Mouse (Mus musculus) heart, embryonic 12.5 days (tissue): ENCODE measurements around the gene Selenow. TPM values are rescaled to one million over a fixed set of nuclear protein-coding genes. Genes with fewer than 3 reads are reported as not detected.

Source experiments
- ATAC-seq: fragments of 200-750 bp; cut with Nextera tagmentation; 2 replicates; pipeline ENCODE4 v1.8.0; 2017; ENCODE audit warnings: moderate TSS enrichment, moderate library complexity; ENCODE audit not compliant: insufficient number of reproducible peaks, low FRiP score
- H3K27ac ChIP-seq: fragments of 300-500 bp; sonication (generic); 2 replicates; pipeline ENCODE4 v1.5.1; 2016; ENCODE audit warnings: mild to moderate bottlenecking, moderate library complexity; ENCODE audit not compliant: poor library complexity, severe bottlenecking
- H3K27me3 ChIP-seq: fragments of 300-500 bp; sonication (generic); replicated peaks from 2 replicates; pipeline ENCODE4 v1.6.1; 2016; ENCODE audit warnings: mild to moderate bottlenecking, moderate library complexity
- H3K36me3 ChIP-seq: fragments of 300-500 bp; sonication (generic); 2 replicates; pipeline ENCODE4 v1.6.1; 2016; ENCODE audit warnings: mild to moderate bottlenecking, moderate library complexity
- H3K4me1 ChIP-seq: fragments of 300-500 bp; sonication (generic); replicated peaks from 2 replicates; pipeline ENCODE4 v1.6.1; 2016; ENCODE audit warnings: mild to moderate bottlenecking
- H3K4me2 ChIP-seq: fragments of 300-500 bp; sonication (generic); 2 replicates; pipeline ENCODE4 v1.6.1; 2016; ENCODE audit warnings: mild to moderate bottlenecking, moderate library complexity
- H3K4me3 ChIP-seq: fragments of 300-500 bp; sonication (generic); 2 replicates; pipeline ENCODE4 v1.5.1; 2016; ENCODE audit warnings: mild to moderate bottlenecking
- H3K9ac ChIP-seq: fragments of 300-500 bp; sonication (generic); 2 replicates; pipeline ENCODE4 v1.6.1; 2016; ENCODE audit warnings: mild to moderate bottlenecking, moderate library complexity
- H3K9me3 ChIP-seq: fragments of 300-500 bp; sonication (generic); replicated peaks from 2 replicates; pipeline ENCODE4 v1.6.1; 2016; ENCODE audit warnings: mild to moderate bottlenecking, moderate library complexity
- WGBS: fragments of 180-500 bp; shearing (Covaris S2); methylation state at CpG from one replicate; pipeline ENCODE4 v1.1.7; 2016; 5-methylcytosine and 5-hydroxymethylcytosine counted together
- polyA plus RNA-seq: library from polyadenylated mRNA; unstranded; fragments of >200 nt; fragmentation: Nextera tagmentation; extraction: Ambion mirVana; gene quantifications from 2 replicates; pipeline ENCODE4 v1.2.1, GENCODE M21; 2016

The Selenow gene
- polyA plus RNA-seq, 1 experiment from 2014 or later: 790 TPM

GRCm38 (mm10) chr7:15945721-15946536, 23.7 kb upstream of the Selenow start, which contains the start of gene Nop53:
Gene Nop53, minus strand, starts transcription at chr7:15946074.
- WGBS: 2% methylated on average over 59 of the region's 59 CpGs
- Histone ChIP-seq H3K9ac (peak within 1 kb of the TSS; percentile 75), H3K36me3 (peaks cover 42% of the 10 kb centered on the region), H3K4me3 (peak within 1 kb of the TSS; percentile 64), H3K4me1 (peaks cover 24% of the 10 kb centered on the region), H3K27me3 (no peaks in the 10 kb centered on the region), H3K9me3 (no peaks in the 10 kb centered on the region), H3K27ac (peak within 1 kb of the TSS; percentile 92), H3K4me2 (peak within 1 kb of the TSS; percentile 86)
- peak; percentile 89 for ATAC-seq

- no peak for ATAC-seq
- Histone ChIP-seq H3K4me3 (peak overlapping the region; percentile 64), H3K27me3 (no peaks in the 10 kb centered on the region), H3K27ac (no peak overlapping the region; the same call in 1 of the 2 replicates), H3K4me1 (peaks cover 24% of the 10 kb centered on the region), H3K9ac (peak overlapping the region; percentile 75), H3K4me2 (peak overlapping the region; percentile 86), H3K36me3 (peaks cover 44% of the 10 kb centered on the region), H3K9me3 (no peaks in the 10 kb centered on the region)
- 5% methylated on average over 8 of the region's 8 CpGs for WGBS
Measured at GRCm38 (mm10) chr7:15945211-15945610, 23.0 kb upstream of the Selenow start.

- H3K4me1 ChIP-seq: peaks cover 24% of the 10 kb centered on the region
- H3K9me3 ChIP-seq: no peaks in the 10 kb centered on the region
- no peak overlapping the region; the same call in 1 of the 2 replicates for H3K4me3 ChIP-seq
- ATAC-seq: no peak
- H3K9ac ChIP-seq: no peak overlapping the region
- WGBS: 79% methylated on average over 1 of the region's 1 CpGs
- H3K27ac ChIP-seq: no peak overlapping the region
- no peak overlapping the region for H3K4me2 ChIP-seq
- peaks cover 52% of the 10 kb centered on the region for H3K36me3 ChIP-seq
- no peaks in the 10 kb centered on the region for H3K27me3 ChIP-seq
Measured at GRCm38 (mm10) chr7:15944311-15944710, 22.1 kb upstream of the Selenow start.

- no peak overlapping the region for H3K4me2 ChIP-seq
- no peak overlapping the region for H3K4me3 ChIP-seq
- no peak for ATAC-seq
- peaks cover 4% of the 10 kb centered on the region; the same call in 1 of the 2 replicates for H3K9me3 ChIP-seq
- no peak overlapping the region for H3K27ac ChIP-seq
- WGBS: 86% methylated on average over 3 of the region's 3 CpGs
- H3K36me3 ChIP-seq: peaks cover 78% of the 10 kb centered on the region
- H3K4me1 ChIP-seq: peaks cover 7% of the 10 kb centered on the region; the same call in 1 of the 2 replicates
- no peaks in the 10 kb centered on the region for H3K27me3 ChIP-seq
- no peak overlapping the region for H3K9ac ChIP-seq
Measured at GRCm38 (mm10) chr7:15938621-15939020, 16.4 kb upstream of the Selenow start.

GRCm38 (mm10) chr7:15937491-15937890, 15.3 kb upstream of the Selenow start:
- Histone ChIP-seq H3K9me3 (peaks cover 4% of the 10 kb centered on the region; the same call in 1 of the 2 replicates), H3K4me2 (no peak overlapping the region), H3K4me3 (no peak overlapping the region), H3K27me3 (no peaks in the 10 kb centered on the region), H3K36me3 (peaks cover 67% of the 10 kb centered on the region), H3K9ac (no peak overlapping the region), H3K4me1 (peaks cover 11% of the 10 kb centered on the region; the same call in 1 of the 2 replicates), H3K27ac (no peak overlapping the region)
- WGBS: 83% methylated on average over 5 of the region's 5 CpGs
- no peak for ATAC-seq

GRCm38 (mm10) chr7:15933437-15934359, 11.5 kb upstream of the Selenow start:
- peaks cover 29% of the 10 kb centered on the region for H3K36me3 ChIP-seq
- peak overlapping the region; percentile 4; the same call in 1 of the 2 replicates for H3K9ac ChIP-seq
- H3K9me3 ChIP-seq: peaks cover 6% of the 10 kb centered on the region
- peak overlapping the region; percentile 59; the same call in 1 of the 2 replicates for H3K27ac ChIP-seq
- WGBS: 52% methylated on average over 16 of the region's 16 CpGs
- H3K4me2 ChIP-seq: no peak overlapping the region
- no peaks in the 10 kb centered on the region for H3K27me3 ChIP-seq
- H3K4me3 ChIP-seq: no peak overlapping the region
- H3K4me1 ChIP-seq: peaks cover 16% of the 10 kb centered on the region
- ATAC-seq: peak; percentile 35; the same call in 1 of the 2 replicates

GRCm38 (mm10) chr7:15931635-15932034, 9.4 kb upstream of the Selenow start:
- H3K9me3 ChIP-seq: peaks cover 6% of the 10 kb centered on the region
- no peak for ATAC-seq
- peak overlapping the region; percentile 26; the same call in 1 of the 2 replicates for H3K4me2 ChIP-seq
- no peak overlapping the region for H3K4me3 ChIP-seq
- H3K36me3 ChIP-seq: peaks cover 8% of the 10 kb centered on the region
- WGBS: 57% methylated on average over 3 of the region's 3 CpGs
- H3K27me3 ChIP-seq: no peaks in the 10 kb centered on the region
- peaks cover 16% of the 10 kb centered on the region for H3K4me1 ChIP-seq
- H3K27ac ChIP-seq: no peak overlapping the region
- no peak overlapping the region for H3K9ac ChIP-seq

GRCm38 (mm10) chr7:15930543-15930942, 8.3 kb upstream of the Selenow start:
- 64% methylated on average over 2 of the region's 2 CpGs for WGBS
- Histone ChIP-seq H3K27ac (no peak overlapping the region), H3K4me2 (no peak overlapping the region), H3K4me1 (peaks cover 16% of the 10 kb centered on the region), H3K9me3 (peaks cover 6% of the 10 kb centered on the region), H3K36me3 (peaks cover 4% of the 10 kb centered on the region), H3K9ac (no peak overlapping the region), H3K4me3 (no peak overlapping the region), H3K27me3 (no peaks in the 10 kb centered on the region)
- no peak for ATAC-seq

GRCm38 (mm10) chr7:15929910-15930309, 7.7 kb upstream of the Selenow start:
- Histone ChIP-seq H3K27ac (no peak overlapping the region), H3K4me3 (no peak overlapping the region), H3K9ac (no peak overlapping the region), H3K27me3 (no peaks in the 10 kb centered on the region), H3K4me2 (no peak overlapping the region), H3K9me3 (peaks cover 3% of the 10 kb centered on the region; the same call in 1 of the 2 replicates), H3K4me1 (peaks cover 16% of the 10 kb centered on the region), H3K36me3 (no peaks in the 10 kb centered on the region)
- ATAC-seq: no peak
- 27% methylated on average over 4 of the region's 4 CpGs for WGBS

- ATAC-seq: peak; percentile 69
- H3K9ac ChIP-seq: peak overlapping the region; percentile 81
- H3K27me3 ChIP-seq: no peaks in the 10 kb centered on the region
- peak overlapping the region; percentile 88 for H3K4me2 ChIP-seq
- 2% methylated on average over 10 of the region's 10 CpGs for WGBS
- no peaks in the 10 kb centered on the region for H3K9me3 ChIP-seq
- peak overlapping the region; percentile 89 for H3K4me3 ChIP-seq
- H3K27ac ChIP-seq: peak overlapping the region; percentile 77
- peaks cover 27% of the 10 kb centered on the region for H3K4me1 ChIP-seq
- peaks cover 36% of the 10 kb centered on the region for H3K36me3 ChIP-seq
Measured at GRCm38 (mm10) chr7:15921796-15922195, 406 bp downstream of the Selenow start.
